Mouse (Mus musculus) embryo, embryonic 11.5 days (tissue): ENCODE measurements around the gene Nos1ap.
A peak's percentile ranks its signal among the peaks of the same experiment; 100 is the strongest.

Experiments used
- DNase-seq: peaks from one replicate; pipeline ENCODE4 v3.0.0-alpha.2; 2012; ENCODE audit warnings: low read depth, low spot score

Gene Nos1ap

GRCm38 (mm10) chr1:170589219-170590040 lies at the start of gene Nos1ap:
Nos1ap (minus strand) TSS chr1:170589861.
- peak; percentile 32 for DNase-seq

- no peak for DNase-seq
These were observed 49.3 kb upstream of the Nos1ap start for GRCm38 (mm10) chr1:170638941-170639340.

GRCm38 (mm10) chr1:170632856-170633255 lies 43.2 kb upstream of the Nos1ap start:
- no peak for DNase-seq

- DNase-seq, result peak; percentile 58
These were observed 42.7 kb upstream of the Nos1ap start for GRCm38 (mm10) chr1:170632385-170632784.

- DNase-seq, result no peak
These were observed 41.9 kb upstream of the Nos1ap start for GRCm38 (mm10) chr1:170631571-170631970.

- no peak for DNase-seq
These were observed 40.8 kb upstream of the Nos1ap start for GRCm38 (mm10) chr1:170630489-170630888.

GRCm38 (mm10) chr1:170623432-170623831 lies 33.8 kb upstream of the Nos1ap start:
- DNase-seq, result no peak

GRCm38 (mm10) chr1:170622934-170623333 lies 33.3 kb upstream of the Nos1ap start:
- DNase-seq, result no peak

GRCm38 (mm10) chr1:170619686-170620374 lies 30.2 kb upstream of the Nos1ap start:
- DNase-seq, result no peak

GRCm38 (mm10) chr1:170612968-170613872 lies 23.6 kb upstream of the Nos1ap start:
- DNase-seq, result peak; percentile 65

- DNase-seq, result no peak
These were observed 22.0 kb upstream of the Nos1ap start for GRCm38 (mm10) chr1:170611631-170612030.

GRCm38 (mm10) chr1:170610695-170611094 lies 21.0 kb upstream of the Nos1ap start:
- no peak for DNase-seq

- no peak for DNase-seq
These were observed 20.6 kb upstream of the Nos1ap start for GRCm38 (mm10) chr1:170610289-170610688.

GRCm38 (mm10) chr1:170609872-170610271 lies 20.2 kb upstream of the Nos1ap start:
- no peak for DNase-seq

- no peak for DNase-seq
These were observed 18.9 kb upstream of the Nos1ap start for GRCm38 (mm10) chr1:170608461-170609071.

- no peak for DNase-seq
These were observed 17.7 kb upstream of the Nos1ap start for GRCm38 (mm10) chr1:170607231-170607917.

GRCm38 (mm10) chr1:170605228-170606001 lies 15.8 kb upstream of the Nos1ap start:
- no peak for DNase-seq

GRCm38 (mm10) chr1:170594575-170594974 lies 4.9 kb upstream of the Nos1ap start:
- no peak for DNase-seq

- DNase-seq, result no peak
These were observed 870 bp upstream of the Nos1ap start for GRCm38 (mm10) chr1:170590531-170590930.

GRCm38 (mm10) chr1:170590041-170590360 lies 340 bp upstream of the Nos1ap start:
- DNase-seq, result no peak
